Mouse (Mus musculus): ENCODE measurements around the gene Tma7.

DNA sequence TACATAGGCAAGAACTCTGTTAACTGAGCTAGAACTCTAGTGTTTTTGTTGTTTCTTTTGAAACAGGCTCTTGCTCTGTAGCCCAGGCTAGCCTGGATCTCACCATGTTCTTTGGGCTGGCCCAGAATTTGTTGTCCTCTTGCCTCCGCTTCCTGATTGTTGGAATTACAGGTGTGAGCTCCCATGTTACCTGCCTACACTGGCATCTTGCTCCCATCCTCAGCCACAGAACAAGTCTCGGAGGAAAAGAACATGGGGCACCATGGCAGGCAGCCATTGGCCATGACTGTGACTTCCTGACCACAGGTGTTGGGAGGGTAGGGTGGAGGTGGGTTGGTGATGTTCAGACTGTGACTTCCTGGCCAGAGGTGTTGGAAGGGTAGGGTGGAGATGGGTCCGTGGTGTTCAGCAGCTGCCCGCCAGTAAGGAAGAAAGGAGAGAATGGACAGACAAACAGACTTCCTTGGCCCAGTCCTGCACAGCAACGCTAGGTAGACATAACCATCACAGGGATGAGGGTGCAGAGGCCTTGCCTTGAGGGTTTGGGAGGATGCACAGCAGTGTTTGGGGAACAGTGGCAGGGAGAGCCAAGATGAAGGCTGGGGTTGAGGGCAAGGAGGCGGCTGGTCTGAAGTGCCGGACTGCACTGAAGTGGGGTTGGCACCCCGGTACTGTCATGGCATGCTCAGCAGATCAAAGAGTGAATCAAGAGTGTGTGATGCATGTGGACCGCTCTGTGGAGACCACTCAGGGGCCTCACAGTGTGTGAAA lies 29.7 kb downstream of the Tma7 start:
- no peak for TF ChIP-seq CTCF (IDR thresholded peaks at IDR 0.05; ENCODE audit: low read depth, low read length)
- no peak for TF ChIP-seq POLR2A (IDR thresholded peaks at IDR 0.05; ENCODE audit: insufficient read depth, low read length)

All from ES-Bruce4 (cell line).